Mouse (Mus musculus): ENCODE results near the gene Fanci.

- TF ChIP-seq EP300 (optimal IDR thresholded peaks at IDR 0.05): no peak
- no peak for TF ChIP-seq CTCF (IDR thresholded peaks at IDR 0.05; ENCODE audit: low read depth)
Observed at GRCm38 (mm10) chr7:79428243-79428642, 36.5 kb downstream of the Fanci start.
